Mouse (Mus musculus) spleen, postnatal 4 days (tissue): Measurements from ENCODE around the gene Eps15.

ENCODE experiments used
- DNase-seq, 2 experiments: peaks; one replicate each; pipeline ENCODE4 v3.0.0; 2022; ENCODE audit warnings: low spot score in 2 of 2

Gene Eps15

GRCm38 (mm10) chr4:109268903-109269302 lies 11.2 kb upstream of the Eps15 start:
- DNase-seq, result no peak

GRCm38 (mm10) chr4:109271803-109272202 lies 8.3 kb upstream of the Eps15 start:
- no peak for DNase-seq

- DNase-seq, result no peak
Observed at GRCm38 (mm10) chr4:109273586-109274240, 6.4 kb upstream of the Eps15 start.

- peak; percentile 38 to 84 for DNase-seq
Observed at GRCm38 (mm10) chr4:109280459-109281160, 542 bp downstream of the Eps15 start.

- DNase-seq, result no peak
Observed at GRCm38 (mm10) chr4:109281161-109281560, 1.1 kb downstream of the Eps15 start.

DNA sequence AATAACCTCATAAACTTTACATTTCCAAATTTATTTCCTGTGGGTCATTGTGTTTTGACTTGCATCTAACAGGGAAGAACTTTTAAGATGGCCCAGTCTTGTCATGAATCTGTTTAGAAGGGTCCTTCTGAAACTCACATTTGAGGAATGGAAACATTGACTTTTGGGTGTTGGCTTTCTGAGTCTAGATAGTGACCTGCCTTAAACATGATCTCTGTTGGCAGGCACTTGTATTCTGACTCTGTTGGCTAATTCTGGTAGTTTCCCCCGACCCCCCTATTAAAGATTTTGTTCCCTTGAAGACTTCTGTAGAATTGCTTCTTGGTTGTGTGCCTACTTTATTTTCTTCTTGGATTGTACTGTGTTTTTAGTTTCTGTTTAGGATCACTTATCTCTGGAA lies 1.9 kb downstream of the Eps15 start:
- DNase-seq, result no peak

DNA sequence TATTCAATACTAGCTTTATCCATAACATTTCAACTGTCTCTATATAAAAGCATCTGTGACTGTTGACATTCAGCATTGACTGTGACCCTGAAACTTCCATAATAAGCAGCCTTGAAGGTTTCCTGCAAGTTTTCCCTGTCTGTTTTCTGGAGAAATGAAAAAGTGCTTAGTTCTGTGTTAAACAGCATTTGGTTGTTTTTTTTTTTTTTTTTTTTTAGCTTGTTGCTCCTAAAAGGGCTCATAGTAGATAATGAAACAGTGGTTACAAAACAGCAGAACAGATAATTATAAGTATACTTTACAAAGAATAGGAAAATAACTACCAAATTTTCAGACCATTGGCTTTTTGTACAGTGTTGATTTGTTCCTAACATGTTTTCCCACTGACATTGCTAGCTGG lies 14.6 kb downstream of the Eps15 start:
- DNase-seq, result no peak

GRCm38 (mm10) chr4:109296510-109296909 lies 16.4 kb downstream of the Eps15 start:
- DNase-seq, result no peak

DNA sequence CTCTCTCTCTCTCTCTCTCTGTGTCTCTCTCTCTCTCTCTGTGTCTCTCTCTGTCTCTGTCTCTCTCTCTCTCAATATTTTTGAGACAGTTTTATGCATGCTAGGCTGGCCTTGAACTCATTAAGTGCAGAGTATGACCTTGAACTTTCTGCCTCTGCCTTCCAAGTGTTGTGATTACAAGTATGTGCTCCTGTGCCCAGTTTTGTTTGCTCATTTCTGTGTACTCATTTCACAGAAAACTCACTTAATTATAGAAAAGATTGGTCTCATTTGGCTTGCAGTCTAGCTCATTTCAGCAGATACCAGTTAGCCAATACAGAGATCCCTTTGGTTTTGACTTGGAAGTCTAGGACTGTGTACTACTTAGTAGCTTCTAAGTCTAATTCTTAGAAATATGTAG lies 19.1 kb downstream of the Eps15 start:
- no peak for DNase-seq

DNA sequence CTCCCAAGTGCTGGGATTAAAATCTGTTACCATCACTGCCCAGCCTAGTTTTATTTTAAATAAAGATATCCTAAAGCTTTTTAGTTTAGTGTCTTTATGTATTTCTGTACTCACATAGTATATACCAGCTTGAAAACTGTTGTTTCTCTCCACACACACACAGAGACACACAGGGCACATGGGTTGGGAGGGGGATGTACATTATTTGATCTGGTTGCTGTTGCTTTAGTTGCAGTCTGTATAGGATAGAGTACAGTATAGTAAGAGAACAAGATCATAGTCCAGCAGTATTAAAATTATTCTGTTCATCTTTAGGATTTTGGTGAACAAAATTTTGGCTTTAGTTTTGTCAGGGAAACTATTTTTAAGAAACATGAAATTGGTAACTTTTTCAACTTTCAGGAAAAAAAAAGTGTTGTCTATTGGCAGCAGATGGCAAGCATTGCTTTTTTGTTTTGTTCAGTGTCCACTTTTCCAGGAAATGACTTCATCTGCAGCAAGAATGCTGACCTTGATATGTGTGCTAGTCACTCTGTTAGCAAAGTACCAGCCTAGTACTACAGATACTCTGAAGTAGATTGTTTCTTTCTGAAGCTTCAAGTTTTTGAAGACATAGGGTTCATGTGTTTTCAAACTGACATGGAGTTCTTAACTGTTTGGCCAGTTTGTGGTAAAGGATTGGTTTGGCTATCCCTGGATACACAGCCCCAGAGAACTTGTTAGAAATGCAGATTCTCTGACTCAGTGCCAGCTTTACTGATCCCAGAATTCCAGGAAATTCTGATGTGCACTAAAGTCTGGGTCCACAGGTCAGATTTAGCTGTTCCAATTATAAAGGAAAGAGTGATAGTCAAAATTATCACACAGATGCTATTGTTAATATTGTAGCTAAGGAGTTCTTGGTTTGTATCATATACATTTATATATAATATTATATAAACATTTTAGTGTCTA lies 37.1 kb downstream of the Eps15 start:
- no peak for DNase-seq

DNA sequence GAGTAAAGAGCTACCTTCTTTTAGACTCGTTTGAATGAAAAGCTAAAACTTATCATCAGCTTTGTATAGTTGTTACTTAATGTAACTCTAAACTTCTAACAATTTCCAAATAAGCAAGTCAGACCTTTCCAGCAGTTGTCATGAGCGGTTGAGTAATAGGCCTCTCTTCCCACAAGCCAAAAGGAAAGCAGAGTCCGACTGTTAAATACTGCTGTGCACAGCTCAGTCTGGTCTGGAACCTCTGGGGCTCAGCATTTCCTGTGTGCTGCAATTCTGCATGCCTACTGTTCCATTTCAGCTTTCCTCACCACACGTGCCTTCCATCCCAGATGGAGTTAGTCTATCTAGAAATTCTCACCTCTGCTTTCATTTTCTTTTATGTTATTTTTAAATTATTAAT lies 56.7 kb downstream of the Eps15 start:
- DNase-seq, result no peak

DNA sequence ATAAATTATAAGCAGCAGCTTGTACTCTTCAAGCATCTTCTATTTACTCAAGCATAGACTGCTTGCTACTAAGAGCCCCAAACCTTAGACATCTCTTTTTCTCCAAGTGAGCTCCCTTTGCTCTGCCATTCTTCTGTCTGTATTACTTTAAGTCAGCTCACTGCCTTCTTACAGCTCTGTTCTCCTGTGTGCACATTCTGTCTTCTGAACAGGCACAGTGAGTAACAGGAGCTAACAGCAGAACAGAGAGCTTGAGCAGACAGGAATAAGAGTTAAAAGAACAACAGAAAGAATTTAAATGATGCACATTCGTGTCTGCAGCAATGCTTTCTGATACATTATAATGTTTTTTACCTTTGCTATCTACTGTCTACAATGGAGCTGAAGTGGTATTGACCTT lies 61.2 kb downstream of the Eps15 start:
- DNase-seq, result no peak

DNA sequence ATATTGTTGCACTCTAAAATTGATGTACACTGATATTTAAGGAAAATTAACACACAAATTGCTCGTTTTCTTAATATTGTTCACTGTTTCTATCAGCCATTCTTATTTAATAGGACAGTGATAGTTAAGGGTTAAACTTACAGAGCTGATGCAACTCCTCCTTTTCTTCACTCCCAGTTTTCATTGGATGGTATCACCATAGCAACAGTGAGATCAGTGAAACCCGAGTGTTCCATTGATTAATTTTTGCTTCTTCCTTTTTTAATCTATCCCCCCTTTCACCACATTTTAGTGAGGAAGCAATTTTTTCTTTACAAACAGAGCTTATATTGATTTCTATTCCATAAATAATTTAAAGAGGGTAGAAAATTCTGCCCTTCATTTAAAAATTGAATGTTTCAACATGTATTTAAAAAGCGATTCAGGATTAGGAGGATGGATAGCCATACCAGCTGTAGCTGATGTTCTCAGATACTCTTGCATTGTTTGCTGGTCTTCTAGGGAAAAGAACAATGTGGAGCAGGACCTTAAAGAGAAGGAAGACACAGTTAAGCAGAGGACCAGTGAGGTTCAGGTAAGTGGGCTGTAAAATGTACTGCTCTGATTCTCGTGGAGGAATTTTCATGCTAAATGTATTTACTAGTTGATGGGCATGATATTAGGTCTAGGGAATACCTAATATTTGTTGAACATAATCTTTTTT lies 62.9 kb downstream of the Eps15 start:
- DNase-seq, result no peak

GRCm38 (mm10) chr4:109343909-109344308 lies 63.8 kb downstream of the Eps15 start:
- DNase-seq, result no peak

GRCm38 (mm10) chr4:109378107-109378506 lies 98.0 kb downstream of the Eps15 start:
- no peak for DNase-seq

- no peak for DNase-seq
Observed at GRCm38 (mm10) chr4:109382457-109382856, 102.4 kb downstream of the Eps15 start.

DNA sequence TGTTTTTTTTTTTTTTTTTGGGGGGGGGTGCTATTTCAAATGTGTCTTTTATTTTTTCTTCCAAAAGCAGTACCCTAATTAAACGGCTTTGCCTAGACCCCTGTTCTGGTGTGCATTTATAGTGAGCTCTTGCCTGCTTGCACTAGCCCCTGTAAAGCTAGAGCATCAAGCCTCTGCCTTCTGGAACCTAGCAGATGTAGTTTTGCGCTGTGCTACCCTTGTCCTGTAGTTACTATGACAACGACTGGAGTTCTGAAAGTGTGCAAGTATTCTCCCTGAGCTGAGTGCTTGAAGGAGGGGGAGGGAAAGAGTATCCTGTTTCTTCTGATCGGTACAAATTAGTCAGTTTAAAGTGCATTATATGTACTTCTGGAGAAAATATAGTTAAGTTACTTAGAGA lies 105.5 kb downstream of the Eps15 start:
- no peak for DNase-seq

- no peak for DNase-seq
Observed at GRCm38 (mm10) chr4:109393229-109393779, 113.2 kb downstream of the Eps15 start.

DNA sequence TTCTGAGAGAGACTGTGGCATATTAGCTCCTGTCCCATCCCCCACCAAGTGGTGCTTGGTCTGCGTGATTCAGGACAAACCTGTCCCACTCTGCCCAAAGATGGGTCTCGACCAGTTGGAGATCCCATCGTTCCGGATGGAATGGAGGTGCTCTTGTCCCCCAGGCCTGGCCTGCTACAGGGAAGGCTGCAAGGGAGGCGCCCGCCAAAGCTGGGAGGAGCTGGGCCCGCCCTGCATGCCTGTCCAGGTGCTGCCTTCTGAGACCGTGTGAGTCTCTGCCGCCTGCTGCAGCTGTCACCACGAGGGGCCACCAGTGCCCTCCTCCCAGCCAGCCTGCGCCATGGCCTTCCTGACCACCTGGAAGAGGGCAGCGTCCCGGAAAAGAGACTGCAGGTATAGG lies 113.8 kb downstream of the Eps15 start:
- DNase-seq, result peak; percentile 62 to 85

- no peak for DNase-seq
Observed at GRCm38 (mm10) chr4:109394314-109395074, 114.4 kb downstream of the Eps15 start.
